Mouse (Mus musculus) 416B (cell line): Measurements from ENCODE around the gene Nadk.
"Not testable (repeated sequence)": the region's sequence is repeated elsewhere in the genome, so short reads cannot be mapped to it uniquely, and the experiment has no call there.

Experiments used
- DNase-seq: peaks from one replicate; pipeline ENCODE4 v3.0.0; 2011; ENCODE audit warnings: low read depth

The Nadk gene

DNA sequence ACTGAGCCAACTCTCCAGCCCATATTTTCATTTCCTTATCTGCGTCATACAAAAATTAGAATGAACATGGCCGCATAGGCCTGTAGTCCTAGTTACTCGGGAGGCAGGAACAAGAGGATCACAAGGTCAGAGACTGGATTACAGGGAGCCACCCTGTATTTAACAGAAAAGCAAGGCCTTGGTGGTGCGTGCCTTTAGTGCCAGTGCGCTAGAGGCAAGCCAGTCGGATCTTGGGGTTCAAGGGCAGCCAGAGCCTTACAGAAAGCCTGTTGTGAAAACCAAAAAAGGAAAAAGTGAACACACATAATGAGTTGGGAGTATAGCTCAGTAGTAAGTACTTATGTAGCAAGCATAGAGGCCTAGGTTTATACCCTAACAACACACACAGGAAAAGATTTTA lies 7.6 kb downstream of the Nadk start:
- DNase-seq: no peak

DNA sequence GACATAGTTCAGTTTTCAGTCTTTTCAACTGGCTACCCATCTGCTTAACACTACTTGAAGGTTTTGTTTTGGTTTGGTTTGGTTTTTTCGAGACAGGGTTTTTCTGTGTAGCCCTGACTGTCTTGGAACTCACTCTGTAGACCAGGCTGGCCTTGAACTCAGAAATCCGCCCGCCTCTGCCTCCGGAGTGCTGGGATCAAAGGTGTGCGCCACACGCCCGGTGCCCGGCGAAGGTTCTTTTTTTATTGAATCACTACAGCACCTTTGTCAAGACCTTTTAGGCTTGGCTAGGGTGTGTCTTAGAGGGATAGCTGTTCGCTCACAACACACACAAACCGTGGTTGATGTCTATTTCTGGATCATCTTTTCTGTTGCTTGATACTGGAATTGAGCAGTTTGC lies 8.1 kb downstream of the Nadk start:
- DNase-seq: not testable (repeated sequence)

DNA sequence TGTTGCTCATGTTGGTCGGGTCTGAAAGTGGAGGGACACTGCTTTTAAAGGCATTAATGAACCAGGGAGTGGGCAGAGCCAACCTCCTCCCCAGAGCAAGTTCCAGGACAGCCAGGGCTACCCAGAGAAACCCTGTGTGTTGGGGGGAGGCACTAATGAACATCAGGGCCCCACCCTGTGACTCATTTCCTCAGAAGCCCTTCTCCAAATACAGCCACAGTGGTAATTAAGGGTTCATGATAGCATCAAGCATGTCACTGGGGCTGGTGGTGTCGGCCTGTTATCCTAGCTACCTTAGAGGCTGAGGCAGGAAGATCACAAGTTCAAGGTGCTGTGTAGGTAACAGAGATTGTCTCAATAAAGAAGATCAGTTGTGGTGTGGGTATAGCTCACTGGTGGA lies 9.3 kb downstream of the Nadk start:
- peak; percentile 83 for DNase-seq

DNA sequence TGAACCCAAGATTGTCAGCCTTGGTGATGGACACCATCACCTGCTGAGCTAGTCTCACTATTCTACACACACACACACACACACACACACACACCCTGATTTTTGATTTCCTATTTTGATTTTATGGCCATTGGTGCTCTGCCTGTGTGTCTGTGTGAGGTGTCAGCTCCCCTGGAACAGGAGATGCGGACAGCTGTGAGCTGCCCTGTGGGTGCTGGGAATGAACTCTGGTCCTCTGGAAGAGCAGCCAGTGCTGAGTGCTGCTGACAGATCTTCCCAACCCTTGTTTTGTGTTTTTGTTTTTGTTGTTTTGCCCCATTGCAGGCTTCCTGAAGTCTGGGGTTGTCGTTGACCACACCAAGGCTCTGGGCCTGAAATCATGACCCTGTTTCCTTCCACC lies 11.0 kb downstream of the Nadk start:
- DNase-seq: no peak

- no peak for DNase-seq
Observed at GRCm38 (mm10) chr4:155573876-155574275, 11.7 kb downstream of the Nadk start.

GRCm38 (mm10) chr4:155574931-155575330 lies 12.8 kb downstream of the Nadk start:
- DNase-seq: peak; percentile 73

DNA sequence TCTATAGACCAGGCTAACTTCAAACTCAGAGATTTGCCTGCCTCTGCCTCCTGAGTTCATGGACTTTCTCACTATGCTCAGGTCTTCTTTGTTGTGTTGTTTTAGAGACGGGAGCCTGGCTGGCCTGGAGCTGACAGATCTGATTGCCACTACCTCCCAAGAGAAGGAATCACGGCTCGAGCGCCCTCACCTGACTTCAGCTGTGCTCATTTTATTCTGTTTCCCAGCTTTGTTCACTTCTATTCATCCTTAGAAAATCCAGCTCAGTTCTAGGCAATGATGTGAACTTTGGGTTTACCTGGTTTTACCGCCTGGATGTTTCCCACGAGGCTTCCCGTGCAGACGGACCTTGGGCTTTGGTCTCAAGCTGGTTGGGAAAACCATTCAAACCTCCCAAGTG lies 13.3 kb downstream of the Nadk start:
- DNase-seq: no peak

- no peak for DNase-seq
Observed at GRCm38 (mm10) chr4:155577132-155577531, 15.0 kb downstream of the Nadk start.

- DNase-seq: no peak
Observed at GRCm38 (mm10) chr4:155577741-155578140, 15.6 kb downstream of the Nadk start.

DNA sequence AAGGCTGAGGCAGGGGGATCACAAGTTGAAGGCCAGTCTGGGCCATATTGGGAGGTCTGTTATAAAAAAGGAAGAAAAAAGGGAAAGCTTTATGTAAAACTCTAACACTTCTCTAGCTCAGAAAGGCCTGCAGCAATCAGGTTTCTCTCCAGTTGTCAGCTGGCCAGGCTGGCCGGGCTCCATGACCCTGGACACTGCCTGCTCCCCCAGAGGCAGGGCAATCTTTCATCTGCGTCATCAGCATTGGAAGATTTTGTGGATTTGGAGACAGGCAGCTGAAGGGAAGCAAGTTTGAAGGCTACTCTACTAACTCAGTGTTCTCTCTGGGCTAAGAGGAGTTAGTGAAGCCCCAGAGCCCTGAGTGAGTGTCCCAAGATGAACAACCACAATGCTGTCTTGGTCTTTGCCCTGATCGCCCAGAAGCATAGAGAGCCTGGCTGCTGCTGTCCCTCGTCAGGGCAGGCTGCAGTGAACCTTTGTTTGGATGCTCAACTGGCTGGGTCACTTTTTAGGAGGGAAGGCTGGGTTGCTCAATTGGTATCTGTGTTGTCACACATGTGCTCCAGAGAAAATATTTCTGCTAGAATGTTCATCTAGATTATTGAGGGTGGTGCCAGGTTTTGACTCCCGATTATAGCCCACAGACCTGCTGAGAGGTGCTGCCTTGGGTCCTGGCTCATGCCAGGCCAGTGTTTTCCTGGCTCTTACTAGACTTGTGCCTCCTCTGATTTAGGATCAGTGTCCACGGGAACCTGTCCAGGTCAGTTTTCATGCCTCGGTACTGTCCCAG lies 16.4 kb downstream of the Nadk start:
- no peak for DNase-seq

GRCm38 (mm10) chr4:155580420-155580819 lies 18.2 kb downstream of the Nadk start:
- no peak for DNase-seq

GRCm38 (mm10) chr4:155582279-155582905 lies 20.2 kb downstream of the Nadk start:
- peak; percentile 91 for DNase-seq

DNA sequence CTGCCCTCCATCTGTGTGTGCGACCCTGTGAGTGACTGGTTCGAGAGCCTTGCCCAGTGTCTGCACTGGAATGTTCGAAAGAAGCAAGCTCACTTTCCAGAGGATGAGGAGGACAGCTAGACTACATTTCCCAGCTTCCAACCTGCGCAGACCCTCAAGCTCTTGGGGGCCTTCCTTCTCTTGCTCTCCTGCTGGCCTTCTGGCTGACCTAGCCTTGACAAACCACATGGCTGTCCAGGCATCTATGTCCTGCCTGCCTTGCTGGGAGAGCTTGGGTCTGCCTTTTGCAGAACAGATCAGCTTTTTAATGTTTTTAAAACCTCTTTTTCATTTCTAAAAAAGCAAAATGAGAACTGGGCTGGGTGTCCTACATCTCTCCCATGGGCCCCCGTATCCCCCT lies 27.2 kb downstream of the Nadk start:
- DNase-seq: no peak

DNA sequence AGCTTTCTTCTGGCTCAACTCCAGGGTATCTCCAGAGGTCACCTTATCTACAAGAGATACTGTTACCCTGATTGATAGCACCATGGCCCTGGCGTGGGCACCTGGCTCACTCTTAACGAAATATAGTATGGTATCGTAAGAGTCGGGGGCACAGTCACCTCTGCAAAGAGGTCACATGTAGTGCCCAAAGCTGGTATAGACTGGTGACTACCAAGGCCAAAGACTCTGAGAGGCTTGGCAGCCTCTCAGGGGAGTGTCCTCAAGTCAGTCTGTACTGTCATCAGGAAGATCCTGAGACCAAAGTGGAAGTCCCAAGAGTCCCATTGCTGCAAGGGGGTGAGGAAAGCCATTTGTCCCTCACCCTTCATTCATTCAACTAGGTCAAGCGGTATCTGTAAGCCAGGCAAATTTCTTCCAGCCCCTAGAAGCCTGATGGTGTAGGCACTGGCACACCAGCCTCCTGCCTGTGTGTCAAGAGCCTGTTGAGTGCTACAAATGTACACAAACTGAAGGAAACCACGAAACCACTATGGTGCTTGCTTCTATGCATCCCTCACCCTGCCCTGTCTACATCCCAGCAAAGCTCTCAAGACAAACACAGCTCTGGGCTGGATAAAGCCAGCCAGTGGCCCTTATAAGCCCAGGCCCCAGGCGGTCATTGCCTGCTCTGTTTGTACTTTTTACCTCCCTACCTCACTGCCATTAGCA lies 29.0 kb downstream of the Nadk start:
- DNase-seq: peak; percentile 85

DNA sequence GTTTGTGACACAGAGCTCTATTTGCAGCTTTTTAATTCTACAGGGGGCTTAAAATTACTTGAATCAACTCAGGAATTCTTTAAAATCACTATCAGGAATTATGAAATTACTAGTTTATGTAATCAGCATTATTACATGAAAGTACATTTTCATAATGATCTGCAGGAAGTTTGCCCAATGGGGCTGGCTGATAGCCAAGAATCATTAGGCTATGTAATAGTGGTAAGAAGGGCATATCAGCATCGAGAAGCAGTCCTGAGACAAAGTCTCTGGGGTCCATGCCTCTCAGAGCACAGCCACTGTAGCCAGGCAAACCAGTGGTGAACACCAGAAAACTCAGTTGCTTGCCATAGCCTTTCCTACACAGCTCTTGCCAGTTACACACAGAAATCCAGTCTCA lies 31.6 kb downstream of the Nadk start:
- peak; percentile 54 for DNase-seq

GRCm38 (mm10) chr4:155595777-155596176 lies 33.6 kb downstream of the Nadk start:
- peak; percentile 94 for DNase-seq

DNA sequence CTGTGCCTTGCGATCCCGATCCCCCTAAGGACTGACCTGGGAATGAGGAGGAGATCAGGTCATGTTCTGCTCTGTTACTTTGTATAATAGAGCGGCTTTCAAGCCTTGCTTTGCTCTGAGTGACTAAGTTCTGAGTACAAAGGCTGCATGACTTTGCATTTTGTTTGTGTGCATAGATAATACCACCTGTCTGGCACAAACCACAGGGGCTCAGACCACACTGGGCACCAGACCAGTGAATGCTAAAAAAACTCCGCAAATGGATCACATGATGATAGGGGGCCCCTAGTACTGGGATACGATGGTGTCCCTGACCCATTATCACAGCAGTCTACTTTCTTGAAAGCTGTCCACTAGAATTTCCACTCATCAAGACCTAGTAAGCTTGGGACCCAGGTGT lies 34.4 kb downstream of the Nadk start:
- peak; percentile 93 for DNase-seq

- peak; percentile 22 for DNase-seq
Observed at GRCm38 (mm10) chr4:155598536-155598935, 36.4 kb downstream of the Nadk start.

- peak; percentile 68 for DNase-seq
Observed at GRCm38 (mm10) chr4:155599901-155600825, 38.0 kb downstream of the Nadk start.

- DNase-seq: peak; percentile 98
Observed at GRCm38 (mm10) chr4:155601091-155601996, 39.2 kb downstream of the Nadk start, which contains the start of gene Slc35e2. Slc35e2 (plus strand) TSS chr4:155601416.

- no peak for DNase-seq
Observed at GRCm38 (mm10) chr4:155601997-155602456, 39.8 kb downstream of the Nadk start.
